Mouse (Mus musculus) B cell, adult 2 months (primary cell): ENCODE measurements around the gene H2al1k.
A peak's percentile ranks its signal among the peaks of the same experiment; 100 is the strongest.
"Not testable (repeated sequence)": the region's sequence is repeated elsewhere in the genome, so short reads cannot be mapped to it uniquely, and the experiment has no call there.

ENCODE experiments used
- DNase-seq, 2 experiments: peaks; one replicate each; pipeline ENCODE4 v3.0.0; 2022

The H2al1k gene

GRCm38 (mm10) chrX:9350327-9350726 is at the start of gene H2al1k:
TSS of gene H2al1k (plus strand) at chrX:9350627.
- DNase-seq = not testable (repeated sequence)

- no peak for DNase-seq
These were observed 47.6 kb upstream of the H2al1k start for GRCm38 (mm10) chrX:9302791-9303190.

GRCm38 (mm10) chrX:9303455-9303854 is 47.0 kb upstream of the H2al1k start:
- no peak for DNase-seq

- not testable (repeated sequence) for DNase-seq
These were observed 34.0 kb upstream of the H2al1k start for GRCm38 (mm10) chrX:9316457-9316856.

GRCm38 (mm10) chrX:9327954-9328353 is 22.5 kb upstream of the H2al1k start:
- not testable (repeated sequence) for DNase-seq

- peak in 1 of 2 experiments; percentile 0 for DNase-seq
These were observed 18.0 kb upstream of the H2al1k start for GRCm38 (mm10) chrX:9332366-9332962.

- peak; percentile 58 to 83 for DNase-seq
These were observed 17.4 kb upstream of the H2al1k start for GRCm38 (mm10) chrX:9333035-9333434.

GRCm38 (mm10) chrX:9334996-9335395 is 15.4 kb upstream of the H2al1k start:
- DNase-seq = not testable (repeated sequence)

GRCm38 (mm10) chrX:9374012-9374411 is 23.6 kb downstream of the H2al1k start:
- DNase-seq = peak; percentile 14 to 59

- not testable (repeated sequence) for DNase-seq
These were observed 25.5 kb downstream of the H2al1k start for GRCm38 (mm10) chrX:9375927-9376326.
